Mouse (Mus musculus) forebrain, embryonic 16.5 days (tissue): Measurements from ENCODE around the gene Gm7951. TPM values are rescaled to one million over a fixed set of nuclear protein-coding genes. Genes with fewer than 3 reads are reported as not detected.
"Not testable (repeated sequence)": the region's sequence is repeated elsewhere in the genome, so short reads cannot be mapped to it uniquely, and the experiment has no call there.

Experiments used
- ATAC-seq: fragments of 200-750 bp; cut with Nextera tagmentation; 2 replicates; pipeline ENCODE4 v1.8.0; 2017; ENCODE audit warnings: mild to moderate bottlenecking, moderate library complexity
- H3K27ac ChIP-seq: fragments of 300-500 bp; sonication (generic); 2 replicates; pipeline ENCODE4 v1.5.1; 2014; ENCODE audit warnings: low read length, control low read depth
- H3K27me3 ChIP-seq: fragments of 300-500 bp; sonication (generic); replicated peaks from 2 replicates; pipeline ENCODE4 v1.6.1; 2014; ENCODE audit warnings: low read length; ENCODE audit not compliant: control insufficient read depth, insufficient read depth
- H3K36me3 ChIP-seq: fragments of 300-500 bp; sonication (generic); 2 replicates; pipeline ENCODE4 v1.6.1; 2014; ENCODE audit not compliant: control insufficient read depth, insufficient read depth
- H3K4me1 ChIP-seq: fragments of 300-500 bp; sonication (generic); replicated peaks from 2 replicates; pipeline ENCODE4 v1.6.1; 2014; ENCODE audit warnings: low read length; ENCODE audit not compliant: control insufficient read depth, insufficient read depth
- H3K4me2 ChIP-seq: fragments of 300-500 bp; sonication (generic); 2 replicates; pipeline ENCODE4 v1.6.1; 2014; ENCODE audit warnings: mild to moderate bottlenecking, low read length, control low read depth
- H3K4me3 ChIP-seq: fragments of 300-500 bp; sonication (generic); replicated peaks from 2 replicates; pipeline ENCODE4 v1.5.1; 2014; ENCODE audit warnings: mild to moderate bottlenecking, low read length, control low read depth
- H3K9ac ChIP-seq: fragments of 300-500 bp; sonication (generic); replicated peaks from 2 replicates; pipeline ENCODE4 v1.6.1; 2014; ENCODE audit warnings: low read depth, low read length, control low read depth
- H3K9me3 ChIP-seq: fragments of 300-500 bp; sonication (generic); 2 replicates; pipeline ENCODE4 v1.6.1; 2016; ENCODE audit warnings: low read length; ENCODE audit not compliant: control insufficient read depth
- WGBS: fragments of 180-500 bp; shearing (Covaris S2); extraction: QIAGEN DNeasy Blood & Tissue Kit; methylation state at CpG from one replicate; pipeline ENCODE4 v1.1.7; 2014; 5-methylcytosine and 5-hydroxymethylcytosine counted together
- polyA plus RNA-seq: library from polyadenylated mRNA; unstranded; fragments of >200 nt; fragmentation: Nextera tagmentation; extraction: Ambion mirVana; gene quantifications from 2 replicates; pipeline ENCODE4 v1.2.1, GENCODE M21; 2015

Gene Gm7951
- polyA plus RNA-seq: not detected in 2 replicates

DNA sequence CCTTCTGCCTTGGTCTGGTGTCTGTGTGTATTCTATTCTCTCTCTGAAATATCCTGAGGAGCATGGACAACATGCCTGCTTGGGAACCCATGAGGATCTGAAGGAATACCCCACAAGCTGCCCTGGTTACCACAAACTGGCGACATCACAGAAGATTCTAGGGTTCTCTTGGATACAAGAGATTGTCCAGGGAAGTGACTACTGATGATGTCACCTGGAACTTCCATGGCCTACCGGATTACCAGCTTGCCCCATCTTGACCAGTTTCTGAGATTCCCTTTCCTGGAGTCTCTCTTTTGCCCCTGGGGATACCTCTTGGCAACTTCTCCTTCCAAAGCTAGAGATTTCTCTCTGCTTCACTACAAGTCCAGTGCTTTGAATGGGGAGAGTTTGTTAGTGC, at the start of gene Gm7951:
TSS of gene Gm7951 (minus strand) at position 101 of the 400 bp plus-strand sequence.
- ATAC-seq, H3K4me1 ChIP-seq: not testable (repeated sequence)

DNA sequence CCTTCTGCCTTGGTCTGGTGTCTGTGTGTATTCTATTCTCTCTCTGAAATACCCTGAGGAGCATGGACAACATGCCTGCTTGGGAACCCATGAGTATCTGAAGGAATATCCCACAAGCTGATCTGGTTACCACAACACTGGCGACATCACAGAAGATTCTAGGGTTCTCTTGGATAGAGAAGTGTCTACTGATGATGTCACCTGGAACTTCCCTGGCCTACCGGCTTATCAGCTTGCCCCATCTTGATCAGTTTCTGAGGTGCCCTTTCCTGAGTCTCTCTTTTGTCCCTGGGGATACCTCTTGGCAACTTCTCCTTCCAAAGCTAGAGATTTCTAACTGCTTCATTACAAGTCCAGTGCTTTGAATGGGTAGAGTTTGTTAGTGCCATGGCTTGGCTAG, 45.4 kb upstream of the Gm7951 start, which contains the start of gene Gm17027:
TSS of gene Gm17027 (minus strand) at position 101 of the 400 bp plus-strand sequence.
- not testable (repeated sequence) for H3K9ac ChIP-seq, H3K9me3 ChIP-seq, H3K4me2 ChIP-seq, H3K27me3 ChIP-seq, H3K27ac ChIP-seq, ATAC-seq, H3K36me3 ChIP-seq, H3K4me3 ChIP-seq, H3K4me1 ChIP-seq
- WGBS: 70% methylated on average over 1 of the region's 2 CpGs

More for the DNA sequence above, at the start of gene Gm7951:
- no CpG with 5 or more reads among the region's 2 CpGs for WGBS
- not testable (repeated sequence) for H3K27me3 ChIP-seq, H3K4me2 ChIP-seq, H3K9ac ChIP-seq, H3K36me3 ChIP-seq, H3K4me3 ChIP-seq, H3K27ac ChIP-seq, H3K9me3 ChIP-seq

DNA sequence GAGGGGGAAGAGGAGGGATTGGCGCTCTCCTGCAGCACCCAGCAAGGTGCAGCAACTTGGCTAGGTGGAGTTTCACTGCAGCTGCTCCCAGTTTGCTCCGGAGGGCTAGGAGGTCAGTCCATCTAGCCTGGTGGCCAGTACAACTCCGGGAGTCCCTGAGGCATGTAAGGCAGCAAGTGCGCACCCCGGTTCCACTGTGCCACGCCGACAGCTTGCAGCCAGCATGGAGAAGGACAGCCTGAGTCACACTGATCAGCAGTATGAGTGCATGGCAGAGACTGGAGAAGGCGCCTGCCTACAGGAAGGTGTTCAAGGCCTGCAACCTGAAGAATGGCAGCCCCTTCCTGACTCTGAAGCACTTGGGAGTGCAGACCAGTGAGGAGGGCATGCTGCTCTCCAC, 17.4 kb upstream of the Gm7951 start:
- H3K36me3 ChIP-seq, H3K4me3 ChIP-seq, ATAC-seq, H3K4me1 ChIP-seq, H3K4me2 ChIP-seq, H3K9me3 ChIP-seq, H3K27ac ChIP-seq, H3K9ac ChIP-seq, H3K27me3 ChIP-seq: not testable (repeated sequence)
- 87% methylated on average over 6 of the region's 8 CpGs for WGBS

DNA sequence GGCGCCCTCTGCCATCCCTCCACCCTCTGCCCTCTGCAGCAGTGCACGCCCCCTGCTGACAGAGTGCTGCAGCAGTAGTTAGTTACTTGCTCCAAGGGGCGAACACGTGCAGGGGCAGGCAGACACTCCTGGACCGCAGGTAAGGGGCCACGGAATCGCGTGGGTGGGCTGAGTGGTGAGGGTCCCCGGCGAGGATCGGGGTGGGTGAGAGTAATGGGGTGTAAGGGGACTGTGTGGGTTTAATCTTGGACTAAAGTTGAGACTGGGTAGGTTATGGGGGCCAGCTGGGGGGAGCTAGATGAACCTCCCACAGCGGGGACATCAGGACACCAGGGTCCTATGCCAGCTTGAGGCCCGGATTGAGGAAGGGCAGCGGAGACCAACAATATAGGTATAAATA, 16.6 kb upstream of the Gm7951 start:
- not testable (repeated sequence) for H3K36me3 ChIP-seq, H3K9me3 ChIP-seq, H3K27me3 ChIP-seq, H3K4me2 ChIP-seq, H3K9ac ChIP-seq, H3K27ac ChIP-seq, H3K4me1 ChIP-seq, H3K4me3 ChIP-seq, ATAC-seq
- 61% methylated on average over 11 of the region's 14 CpGs for WGBS

Other genes with a start within 250 kb of the Gm7951 start
- not detected in 2 replicates for gene Gm7980, start 210.1 kb downstream of the Gm7951 start, polyA plus RNA-seq
- gene 1700049E17Rik1, start 192.4 kb downstream of the Gm7951 start, polyA plus RNA-seq: not detected in 2 replicates
- not detected in 2 replicates for gene 1700024B05Rik, start 173.4 kb downstream of the Gm7951 start, polyA plus RNA-seq
- gene Gm6401, start 149.4 kb downstream of the Gm7951 start, polyA plus RNA-seq: not detected in 2 replicates
- gene Gm3543, start 134.0 kb downstream of the Gm7951 start, polyA plus RNA-seq: not detected in 2 replicates
- gene Gm17027, start 45.3 kb upstream of the Gm7951 start, polyA plus RNA-seq: not detected in 2 replicates
- not detected in 2 replicates for gene Gm3573, start 73.4 kb upstream of the Gm7951 start, polyA plus RNA-seq
- gene Gm17026, start 142.7 kb upstream of the Gm7951 start, polyA plus RNA-seq: not detected in 2 replicates
- gene Gm9611, start 180.0 kb upstream of the Gm7951 start, polyA plus RNA-seq: not detected in 2 replicates
- gene Gm7995, start 192.8 kb upstream of the Gm7951 start, polyA plus RNA-seq: not detected in 2 replicates